Mouse (Mus musculus): ENCODE data around the gene Slc25a20. TPM values are rescaled to one million over a fixed set of nuclear protein-coding genes. Genes with fewer than 3 reads are reported as not detected.

Gene Slc25a20
- polyA plus RNA-seq, 1 experiment = 35.7 TPM

DNA sequence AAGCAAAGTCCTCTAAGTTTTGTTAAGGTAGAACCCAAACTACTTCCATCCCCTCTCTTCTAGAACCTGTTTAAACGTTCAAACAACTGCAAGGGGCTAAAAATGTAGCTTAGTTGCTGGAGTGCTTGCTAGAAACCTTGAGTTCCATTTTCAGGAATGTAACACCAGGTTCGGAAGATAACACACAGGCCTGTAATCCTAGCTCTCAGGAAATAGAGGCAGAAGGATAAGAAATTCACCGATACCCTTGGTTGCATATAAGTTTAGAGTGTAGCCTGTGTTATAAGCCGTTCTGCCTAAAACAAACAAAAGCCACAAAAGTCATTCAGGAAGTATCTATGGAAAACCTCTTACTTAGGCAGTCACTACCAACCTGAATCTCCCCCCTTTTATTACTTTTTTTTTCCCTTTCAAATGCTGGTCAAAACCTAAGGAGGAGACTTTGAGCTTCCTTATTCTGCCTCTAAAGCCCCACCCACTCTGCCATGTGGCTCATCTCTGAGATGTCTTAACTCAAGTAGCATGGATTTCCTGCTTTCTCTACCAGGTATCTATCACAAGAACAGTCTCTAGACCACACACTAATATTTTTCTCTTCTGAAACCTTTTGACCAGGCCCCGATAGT, 30.1 kb upstream of the Slc25a20 start:
- peaks cover 38% of the 10 kb centered on the region for H3K36me3 ChIP-seq (ENCODE audit: control insufficient read depth, insufficient read depth, low read length, poor library complexity, severe bottlenecking)
- no peak overlapping the region for H3K9ac ChIP-seq (ENCODE audit: low read depth, poor library complexity, severe bottlenecking)
- no peaks in the 10 kb centered on the region for H3K9me3 ChIP-seq (replicated peaks; ENCODE audit: control insufficient read depth, insufficient read depth, low read length, poor library complexity, severe bottlenecking)
- no peak overlapping the region for H3K27ac ChIP-seq (ENCODE audit: insufficient read depth, low read length)
- TF ChIP-seq EP300 (IDR thresholded peaks at IDR 0.05; ENCODE audit: insufficient read depth, low read depth, low read length) = no peak
- no peak for TF ChIP-seq CTCF (IDR thresholded peaks at IDR 0.05; ENCODE audit: low read depth, low read length)
- TF ChIP-seq POLR2A (IDR thresholded peaks at IDR 0.05; ENCODE audit: insufficient read depth, low read length) = no peak
- no peaks in the 10 kb centered on the region for H3K27me3 ChIP-seq (ENCODE audit: control insufficient read depth, insufficient read depth, low read length, poor library complexity, severe bottlenecking)
- H3K4me1 ChIP-seq (ENCODE audit: control insufficient read depth, insufficient read depth, low read length) = no peaks in the 10 kb centered on the region
- no peak overlapping the region for H3K4me3 ChIP-seq (ENCODE audit: low read depth, low read length)

DNA sequence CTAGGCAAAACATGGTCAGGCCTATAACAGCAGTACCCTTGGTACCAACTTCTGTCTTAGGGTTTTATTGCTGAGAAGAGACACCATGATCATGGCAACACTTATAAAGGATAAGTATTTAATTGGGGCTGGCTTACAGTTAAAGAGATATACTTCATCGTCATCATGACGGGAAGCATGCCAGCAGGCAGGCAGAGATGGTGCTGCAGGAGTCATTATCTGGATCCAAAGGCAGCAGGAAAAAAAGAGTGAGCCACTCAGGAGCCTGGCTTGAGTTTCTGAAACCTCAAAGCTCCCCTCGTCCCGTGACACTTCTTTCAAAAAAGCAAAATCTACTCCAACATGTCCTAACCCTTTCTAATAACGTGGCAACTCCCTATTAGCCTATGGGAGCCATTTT, 29.5 kb upstream of the Slc25a20 start:
- Histone ChIP-seq H3K4me1 (ENCODE audit: control insufficient read depth, insufficient read depth, low read length) (no peaks in the 10 kb centered on the region), H3K27me3 (ENCODE audit: control insufficient read depth, insufficient read depth, low read length, poor library complexity, severe bottlenecking) (no peaks in the 10 kb centered on the region), H3K27ac (ENCODE audit: insufficient read depth, low read length) (no peak overlapping the region), H3K4me3 (ENCODE audit: low read depth, low read length) (no peak overlapping the region), H3K36me3 (ENCODE audit: control insufficient read depth, insufficient read depth, low read length, poor library complexity, severe bottlenecking) (peaks cover 34% of the 10 kb centered on the region), H3K9me3 (replicated peaks; ENCODE audit: control insufficient read depth, insufficient read depth, low read length, poor library complexity, severe bottlenecking) (no peaks in the 10 kb centered on the region), H3K9ac (ENCODE audit: low read depth, poor library complexity, severe bottlenecking) (no peak overlapping the region)
- no peak for TF ChIP-seq CTCF (IDR thresholded peaks at IDR 0.05; ENCODE audit: low read depth, low read length)
- TF ChIP-seq POLR2A (IDR thresholded peaks at IDR 0.05; ENCODE audit: insufficient read depth, low read length) = no peak
- TF ChIP-seq EP300 (IDR thresholded peaks at IDR 0.05; ENCODE audit: insufficient read depth, low read depth, low read length) = no peak

DNA sequence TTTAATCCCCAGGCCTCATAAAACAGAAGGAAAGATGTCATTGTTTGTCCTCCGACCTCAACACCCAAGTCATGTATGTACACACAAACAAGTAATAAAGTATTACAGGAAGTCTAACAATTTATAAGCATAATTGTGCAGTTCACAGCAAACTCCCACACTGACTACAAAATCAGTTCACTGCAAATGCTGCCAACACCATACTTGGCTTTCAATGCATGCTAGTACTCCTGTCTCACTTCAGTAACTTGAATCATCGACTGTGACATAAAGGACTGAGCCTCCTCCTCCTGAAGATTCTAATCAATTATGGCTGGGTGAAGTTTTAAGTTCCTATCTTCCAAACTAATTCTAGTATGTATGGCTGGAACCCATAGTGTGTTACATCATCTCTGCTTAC, 28.0 kb upstream of the Slc25a20 start:
- Histone ChIP-seq H3K4me1 (ENCODE audit: control insufficient read depth, insufficient read depth, low read length) (no peaks in the 10 kb centered on the region), H3K27ac (ENCODE audit: insufficient read depth, low read length) (no peak overlapping the region), H3K9ac (ENCODE audit: low read depth, poor library complexity, severe bottlenecking) (no peak overlapping the region), H3K27me3 (ENCODE audit: control insufficient read depth, insufficient read depth, low read length, poor library complexity, severe bottlenecking) (no peaks in the 10 kb centered on the region), H3K4me3 (ENCODE audit: low read depth, low read length) (no peak overlapping the region), H3K36me3 (ENCODE audit: control insufficient read depth, insufficient read depth, low read length, poor library complexity, severe bottlenecking) (peaks cover 34% of the 10 kb centered on the region), H3K9me3 (replicated peaks; ENCODE audit: control insufficient read depth, insufficient read depth, low read length, poor library complexity, severe bottlenecking) (no peaks in the 10 kb centered on the region)
- no peak for TF ChIP-seq EP300 (IDR thresholded peaks at IDR 0.05; ENCODE audit: insufficient read depth, low read depth, low read length)
- no peak for TF ChIP-seq CTCF (IDR thresholded peaks at IDR 0.05; ENCODE audit: low read depth, low read length)
- TF ChIP-seq POLR2A (IDR thresholded peaks at IDR 0.05; ENCODE audit: insufficient read depth, low read length) = no peak

DNA sequence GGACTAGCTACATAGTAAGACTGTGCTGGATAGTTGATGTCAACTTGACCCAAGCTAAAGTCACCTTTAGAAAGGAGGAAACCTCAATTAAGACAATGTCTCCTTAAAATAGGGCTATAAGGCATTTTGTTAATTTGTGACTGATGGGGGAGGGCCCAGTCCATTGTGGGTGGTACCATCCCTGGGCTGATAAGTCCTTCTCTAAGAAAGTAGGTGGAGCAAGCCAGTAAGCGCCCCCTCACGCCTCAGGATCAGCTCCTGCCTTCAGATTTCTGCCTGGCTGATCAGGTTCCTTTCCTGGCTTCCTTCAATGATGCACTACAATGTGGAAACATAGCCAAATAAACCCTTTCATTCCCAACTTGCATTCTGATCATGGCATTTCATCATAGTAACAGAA, 26.5 kb upstream of the Slc25a20 start:
- TF ChIP-seq POLR2A (IDR thresholded peaks at IDR 0.05; ENCODE audit: insufficient read depth, low read length) (no peak), EP300 (IDR thresholded peaks at IDR 0.05; ENCODE audit: insufficient read depth, low read depth, low read length) (no peak), CTCF (IDR thresholded peaks at IDR 0.05; ENCODE audit: low read depth, low read length) (no peak)
- Histone ChIP-seq H3K9ac (ENCODE audit: low read depth, poor library complexity, severe bottlenecking) (no peak overlapping the region), H3K27ac (ENCODE audit: insufficient read depth, low read length) (no peak overlapping the region), H3K9me3 (replicated peaks; ENCODE audit: control insufficient read depth, insufficient read depth, low read length, poor library complexity, severe bottlenecking) (no peaks in the 10 kb centered on the region), H3K27me3 (ENCODE audit: control insufficient read depth, insufficient read depth, low read length, poor library complexity, severe bottlenecking) (no peaks in the 10 kb centered on the region), H3K36me3 (ENCODE audit: control insufficient read depth, insufficient read depth, low read length, poor library complexity, severe bottlenecking) (peaks cover 32% of the 10 kb centered on the region), H3K4me3 (ENCODE audit: low read depth, low read length) (no peak overlapping the region), H3K4me1 (ENCODE audit: control insufficient read depth, insufficient read depth, low read length) (no peaks in the 10 kb centered on the region)

DNA sequence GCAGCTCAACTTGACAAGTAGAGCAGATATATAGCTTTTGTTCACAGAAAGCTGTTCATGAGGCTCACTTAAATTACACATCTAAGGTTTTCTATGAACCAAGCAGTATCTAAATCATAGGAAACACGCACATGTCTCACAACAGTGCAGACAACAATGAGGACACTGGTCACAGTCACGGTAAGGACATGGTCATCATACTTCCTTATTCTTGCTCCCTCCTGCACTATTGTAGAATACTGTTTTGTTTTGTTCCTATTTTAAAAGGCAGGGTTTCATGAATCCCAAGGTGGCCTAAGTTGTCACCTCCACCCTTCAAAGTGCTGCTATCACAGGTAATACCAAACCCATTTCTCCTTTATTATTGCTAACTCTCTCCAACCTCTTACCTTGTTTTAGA, 22.1 kb upstream of the Slc25a20 start:
- no peaks in the 10 kb centered on the region for H3K9me3 ChIP-seq (replicated peaks; ENCODE audit: control insufficient read depth, insufficient read depth, low read length, poor library complexity, severe bottlenecking)
- H3K27ac ChIP-seq (ENCODE audit: insufficient read depth, low read length) = no peak overlapping the region
- TF ChIP-seq EP300 (IDR thresholded peaks at IDR 0.05; ENCODE audit: insufficient read depth, low read depth, low read length) = no peak
- TF ChIP-seq POLR2A (IDR thresholded peaks at IDR 0.05; ENCODE audit: insufficient read depth, low read length) = no peak
- no peak for TF ChIP-seq CTCF (IDR thresholded peaks at IDR 0.05; ENCODE audit: low read depth, low read length)
- no peak overlapping the region for H3K9ac ChIP-seq (ENCODE audit: low read depth, poor library complexity, severe bottlenecking)
- H3K27me3 ChIP-seq (ENCODE audit: control insufficient read depth, insufficient read depth, low read length, poor library complexity, severe bottlenecking) = no peaks in the 10 kb centered on the region
- H3K4me1 ChIP-seq (ENCODE audit: control insufficient read depth, insufficient read depth, low read length) = peaks cover 3% of the 10 kb centered on the region
- no peak overlapping the region for H3K4me3 ChIP-seq (ENCODE audit: low read depth, low read length)
- H3K36me3 ChIP-seq (ENCODE audit: control insufficient read depth, insufficient read depth, low read length, poor library complexity, severe bottlenecking) = peaks cover 51% of the 10 kb centered on the region

DNA sequence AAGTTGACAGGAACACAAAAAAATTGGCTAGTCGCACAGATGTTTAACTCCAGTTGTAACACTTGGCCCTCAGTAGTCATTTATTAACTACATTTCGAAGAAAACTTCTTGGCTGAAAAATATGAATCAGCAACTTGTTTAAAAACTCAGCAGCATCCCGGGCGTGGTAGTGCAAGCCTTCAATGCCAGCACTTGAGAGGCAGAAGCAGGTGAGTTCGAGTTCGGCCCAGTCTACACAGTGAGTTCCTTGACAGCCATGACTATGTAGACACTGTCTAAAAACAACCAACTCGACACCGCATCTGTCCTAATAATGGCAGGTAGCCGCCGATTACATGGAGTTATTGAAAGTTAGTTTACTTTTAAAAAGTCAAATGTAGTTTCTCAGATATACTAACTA, 13.7 kb upstream of the Slc25a20 start:
- no peaks in the 10 kb centered on the region for H3K9me3 ChIP-seq (replicated peaks; ENCODE audit: control insufficient read depth, insufficient read depth, low read length, poor library complexity, severe bottlenecking)
- peak overlapping the region; percentile 95 for H3K9ac ChIP-seq (ENCODE audit: low read depth, poor library complexity, severe bottlenecking)
- H3K36me3 ChIP-seq (ENCODE audit: control insufficient read depth, insufficient read depth, low read length, poor library complexity, severe bottlenecking) = peaks cover 17% of the 10 kb centered on the region
- peaks cover 4% of the 10 kb centered on the region for H3K4me1 ChIP-seq (ENCODE audit: control insufficient read depth, insufficient read depth, low read length)
- H3K27ac ChIP-seq (ENCODE audit: insufficient read depth, low read length) = no peak overlapping the region
- H3K27me3 ChIP-seq (ENCODE audit: control insufficient read depth, insufficient read depth, low read length, poor library complexity, severe bottlenecking) = no peaks in the 10 kb centered on the region
- TF ChIP-seq EP300 (IDR thresholded peaks at IDR 0.05; ENCODE audit: insufficient read depth, low read depth, low read length) (no peak), POLR2A (IDR thresholded peaks at IDR 0.05; ENCODE audit: insufficient read depth, low read length) (no peak), CTCF (IDR thresholded peaks at IDR 0.05; ENCODE audit: low read depth, low read length) (no peak)
- H3K4me3 ChIP-seq (ENCODE audit: low read depth, low read length) = peak overlapping the region; percentile 94
